Mouse (Mus musculus) heart, embryonic 11.5 days (tissue): Measurements from ENCODE around the gene Prr9. TPM values are rescaled to one million over a fixed set of nuclear protein-coding genes. Genes with fewer than 3 reads are reported as not detected.
A peak's percentile ranks its signal among the peaks of the same experiment; 100 is the strongest.

Source experiments
- ATAC-seq: fragments of 200-750 bp; cut with Nextera tagmentation; replicated peaks from 2 replicates; pipeline ENCODE4 v1.8.0; 2017; ENCODE audit warnings: moderate library complexity; ENCODE audit not compliant: insufficient number of reproducible peaks, low FRiP score, low TSS enrichment
- H3K27ac ChIP-seq: fragments of 300-500 bp; sonication (generic); 2 replicates; pipeline ENCODE4 v1.5.1; 2014; ENCODE audit warnings: mild to moderate bottlenecking, low read depth, low read length
- H3K27me3 ChIP-seq: fragments of 300-500 bp; sonication (generic); 2 replicates; pipeline ENCODE4 v1.6.1; 2014; ENCODE audit warnings: mild to moderate bottlenecking, low read length, mixed read lengths; ENCODE audit not compliant: control insufficient read depth, insufficient read depth
- H3K36me3 ChIP-seq: fragments of 300-500 bp; sonication (generic); 2 replicates; pipeline ENCODE4 v1.6.1; 2014; ENCODE audit warnings: mild to moderate bottlenecking, low read length, moderate library complexity, mixed read lengths; ENCODE audit not compliant: control insufficient read depth, insufficient read depth
- H3K4me1 ChIP-seq: fragments of 300-500 bp; sonication (generic); 2 replicates; pipeline ENCODE4 v1.6.1; 2014; ENCODE audit warnings: low read length; ENCODE audit not compliant: control insufficient read depth, insufficient read depth
- H3K4me2 ChIP-seq: fragments of 300-500 bp; sonication (generic); 2 replicates; pipeline ENCODE4 v1.6.1; 2014; ENCODE audit warnings: mild to moderate bottlenecking, moderate library complexity
- H3K4me3 ChIP-seq: fragments of 300-500 bp; sonication (generic); 2 replicates; pipeline ENCODE4 v1.5.1; 2014; ENCODE audit warnings: low read depth, low read length
- H3K9ac ChIP-seq: fragments of 300-500 bp; sonication (generic); 2 replicates; pipeline ENCODE4 v1.6.1; 2014; ENCODE audit warnings: mild to moderate bottlenecking, low read depth, low read length, moderate library complexity
- H3K9me3 ChIP-seq: fragments of 300-500 bp; sonication (generic); replicated peaks from 2 replicates; pipeline ENCODE4 v1.6.1; 2016; ENCODE audit warnings: low read length; ENCODE audit not compliant: control insufficient read depth
- WGBS: fragments of 180-500 bp; shearing (Covaris S2); extraction: QIAGEN DNeasy Blood & Tissue Kit; methylation state at CpG from one replicate; pipeline ENCODE4 v1.1.7; 2014; ENCODE audit not compliant: insufficient replicate concordance; 5-methylcytosine and 5-hydroxymethylcytosine counted together
- polyA plus RNA-seq: library from polyadenylated mRNA; unstranded; fragments of >200 nt; fragmentation: Nextera tagmentation; extraction: Ambion mirVana; gene quantifications from 2 replicates; pipeline ENCODE4 v1.2.1, GENCODE M21; 2014

The Prr9 gene
- polyA plus RNA-seq, 1 experiment from 2014 or later = not detected

DNA sequence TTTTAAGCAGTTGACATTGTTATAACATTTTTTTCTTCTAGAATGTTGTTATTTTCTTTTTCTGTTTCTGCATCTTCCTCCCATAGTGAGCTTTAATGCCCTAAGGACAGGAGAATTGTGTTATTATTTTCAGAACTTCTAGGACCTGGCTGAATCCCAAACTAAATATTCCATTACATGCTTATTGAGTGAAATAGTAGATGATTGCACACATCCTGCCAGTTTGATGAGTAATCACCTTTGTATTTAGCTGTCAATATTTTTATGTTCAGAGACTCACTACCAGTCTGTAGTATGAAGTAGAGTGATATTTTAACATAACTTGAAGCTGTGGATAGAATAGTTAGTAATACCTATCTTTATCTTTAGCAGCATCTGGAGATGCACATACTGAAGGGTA, 12.2 kb downstream of the Prr9 start:
- H3K9me3 ChIP-seq = no peaks in the 10 kb centered on the region
- no peak overlapping the region for H3K9ac ChIP-seq
- H3K27ac ChIP-seq = no peak overlapping the region
- H3K4me3 ChIP-seq = no peak overlapping the region
- no peaks in the 10 kb centered on the region for H3K27me3 ChIP-seq
- H3K4me1 ChIP-seq = no peaks in the 10 kb centered on the region
- H3K4me2 ChIP-seq = no peak overlapping the region
- no peaks in the 10 kb centered on the region for H3K36me3 ChIP-seq
- ATAC-seq = no peak

DNA sequence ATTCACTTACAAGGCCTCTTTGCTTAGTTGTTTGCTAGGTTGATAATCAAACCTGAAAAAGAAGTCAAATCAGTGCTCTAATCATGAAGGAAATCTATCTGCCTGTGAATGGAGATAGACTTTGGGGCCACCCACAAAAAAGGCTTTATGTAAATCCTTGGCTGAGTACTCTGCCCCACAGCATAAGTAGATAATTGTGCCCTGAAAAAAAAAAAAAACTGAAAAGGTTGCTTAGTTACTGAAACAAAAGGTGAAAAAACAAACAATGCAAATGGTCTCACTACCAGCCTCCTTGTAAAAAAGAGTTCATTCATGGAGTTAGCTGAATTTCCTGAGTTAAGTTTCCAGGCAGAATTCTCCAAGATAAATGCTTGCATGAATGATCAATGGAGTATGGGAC, 13.0 kb downstream of the Prr9 start:
- ATAC-seq = no peak
- H3K9ac ChIP-seq = no peak overlapping the region
- no peaks in the 10 kb centered on the region for H3K9me3 ChIP-seq
- H3K4me3 ChIP-seq = no peak overlapping the region
- no peaks in the 10 kb centered on the region for H3K36me3 ChIP-seq
- H3K4me1 ChIP-seq = no peaks in the 10 kb centered on the region
- H3K4me2 ChIP-seq = no peak overlapping the region
- no peak overlapping the region for H3K27ac ChIP-seq
- H3K27me3 ChIP-seq = no peaks in the 10 kb centered on the region

DNA sequence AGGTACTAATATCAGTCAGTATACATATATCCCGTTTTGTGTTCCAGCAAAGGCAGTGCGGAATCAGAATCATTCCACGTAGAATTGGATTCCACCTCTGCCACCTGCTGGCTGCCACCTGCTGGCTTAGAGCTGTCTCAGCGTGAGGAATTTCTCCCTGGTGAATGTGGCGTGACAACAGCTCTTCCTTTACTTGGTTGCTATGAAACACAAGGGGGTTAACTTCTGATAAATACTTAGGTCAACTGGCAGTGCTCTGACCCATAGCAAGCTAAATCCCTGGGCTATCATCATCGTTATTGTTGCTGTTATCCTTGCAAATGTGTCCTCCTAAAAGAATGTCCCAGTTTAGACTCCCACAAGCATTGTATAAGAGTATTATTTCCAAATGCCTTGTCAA, 17.2 kb downstream of the Prr9 start:
- H3K36me3 ChIP-seq = no peaks in the 10 kb centered on the region
- H3K9ac ChIP-seq = no peak overlapping the region
- ATAC-seq = 0 out of 2 replicates have a peak, but pooled peaks have one; percentile 55
- H3K27ac ChIP-seq = no peak overlapping the region
- no peak overlapping the region for H3K4me3 ChIP-seq
- 14% methylated on average over 6 of the region's 6 CpGs for WGBS
- H3K9me3 ChIP-seq = no peaks in the 10 kb centered on the region
- no peaks in the 10 kb centered on the region for H3K27me3 ChIP-seq
- H3K4me2 ChIP-seq = no peak overlapping the region
- no peaks in the 10 kb centered on the region for H3K4me1 ChIP-seq

DNA sequence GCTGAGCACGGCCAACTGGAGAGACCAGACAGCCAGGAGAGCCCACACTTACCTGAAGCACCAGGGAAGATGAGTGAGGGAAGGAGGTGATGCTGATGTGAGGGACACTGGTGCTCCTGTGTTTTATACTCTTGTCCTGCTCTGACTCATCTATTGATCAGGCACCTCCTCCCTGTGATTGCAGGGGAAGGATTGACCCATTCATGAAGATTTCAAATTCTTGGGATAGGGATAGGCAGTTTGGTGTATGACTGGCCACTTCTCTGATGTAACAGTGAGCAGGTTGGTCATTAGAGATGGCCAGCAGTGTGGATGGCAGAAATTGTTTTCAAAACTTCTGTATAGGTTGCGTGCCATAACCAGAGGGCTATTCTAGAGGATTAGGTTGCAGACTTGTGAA, 40.7 kb downstream of the Prr9 start, which contains the start of gene Lor:
TSS of gene Lor (minus strand) at position 101 of the 400 bp plus-strand sequence.
- Histone ChIP-seq H3K9ac (no peak within 1 kb of the TSS), H3K9me3 (no peaks in the 10 kb centered on the region), H3K4me1 (no peaks in the 10 kb centered on the region), H3K4me2 (peak within 1 kb of the TSS; percentile 94), H3K27ac (no peak within 1 kb of the TSS), H3K27me3 (peaks cover 23% of the 10 kb centered on the region), H3K4me3 (peak within 1 kb of the TSS; percentile 71), H3K36me3 (no peaks in the 10 kb centered on the region)
- WGBS = 80% methylated on average over 2 of the region's 2 CpGs
- ATAC-seq = no peak

DNA sequence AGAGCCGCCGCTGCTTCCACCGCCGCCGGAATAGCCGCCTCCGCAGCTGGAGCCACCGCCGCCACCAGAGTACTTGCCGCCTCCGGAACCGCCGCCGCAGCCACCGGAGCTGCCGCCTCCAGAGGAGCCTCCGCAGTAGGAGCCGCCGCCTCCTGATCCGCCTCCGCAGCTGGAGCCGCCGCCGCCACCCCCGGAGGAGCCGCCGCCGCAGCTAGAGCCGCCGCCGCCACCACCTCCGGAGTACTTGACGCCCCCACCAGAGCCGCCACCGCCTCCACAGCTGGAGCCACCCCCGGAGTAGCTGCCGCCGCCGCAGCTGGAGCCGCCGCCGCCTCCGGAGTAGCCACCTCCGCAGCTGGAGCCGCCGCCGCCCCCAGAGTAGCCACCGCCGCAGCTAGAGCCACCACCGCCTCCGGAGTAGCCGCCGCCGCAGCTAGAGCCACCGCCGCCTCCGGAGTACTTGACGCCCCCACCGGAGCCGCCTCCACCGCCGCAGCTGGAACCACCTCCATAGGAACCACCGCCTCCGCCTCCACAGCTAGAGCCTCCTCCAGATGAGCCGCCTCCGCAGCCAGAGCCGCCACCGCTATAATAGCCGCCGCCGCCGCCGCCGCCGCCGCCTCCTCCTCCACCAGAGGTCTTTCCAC, 42.3 kb downstream of the Prr9 start:
- Histone ChIP-seq H3K4me1 (no peaks in the 10 kb centered on the region), H3K27ac (peak overlapping the region; percentile 7; the same call in 1 of the 2 replicates), H3K4me2 (peak overlapping the region; percentile 94), H3K4me3 (peak overlapping the region; percentile 71), H3K9me3 (no peaks in the 10 kb centered on the region), H3K27me3 (peaks cover 23% of the 10 kb centered on the region), H3K36me3 (no peaks in the 10 kb centered on the region), H3K9ac (peak overlapping the region; percentile 73)
- WGBS = under 1% methylated on average over 53 of the region's 76 CpGs
- ATAC-seq = peak; percentile 62

DNA sequence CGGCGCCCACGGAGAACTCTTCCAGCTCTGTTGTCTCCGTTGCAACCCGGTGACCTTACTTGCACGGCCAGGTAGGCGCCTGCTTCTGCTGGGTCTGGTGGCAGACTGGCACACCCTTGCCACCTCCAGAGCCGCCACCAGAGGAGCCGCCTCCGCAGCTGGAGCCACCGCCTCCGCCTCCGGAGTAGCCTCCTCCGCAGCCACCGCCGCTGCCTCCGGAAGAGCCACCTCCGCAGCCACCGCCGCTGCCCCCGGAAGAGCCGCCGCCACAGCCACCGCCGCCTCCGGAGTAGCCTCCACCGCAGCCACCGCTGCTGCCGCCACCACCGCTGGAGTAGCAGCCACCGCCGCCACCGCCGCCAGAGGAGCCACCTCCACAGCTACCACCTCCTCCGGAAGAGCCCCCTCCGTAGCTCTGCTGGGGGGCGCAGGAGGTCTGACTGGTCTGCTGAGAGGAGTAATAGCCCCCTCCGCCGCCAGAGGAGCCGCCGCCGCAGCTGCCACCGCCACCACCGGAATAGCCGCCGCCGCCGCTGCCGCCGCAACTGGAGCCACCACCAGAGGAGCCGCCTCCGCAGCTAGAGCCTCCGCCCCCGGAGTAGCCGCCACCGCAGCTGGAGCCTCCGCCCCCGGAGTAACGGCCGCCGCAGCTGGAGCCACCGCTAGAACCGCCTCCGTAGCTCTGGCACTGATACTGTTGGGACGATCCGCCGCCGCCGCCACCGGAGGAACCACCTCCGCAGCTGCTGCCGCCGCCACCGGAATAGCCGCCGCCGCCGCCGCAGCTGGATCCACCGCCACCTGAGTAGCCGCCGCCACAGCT, 43.1 kb downstream of the Prr9 start:
- Histone ChIP-seq H3K4me3 (peak overlapping the region; percentile 71), H3K4me2 (peak overlapping the region; percentile 94), H3K27me3 (peaks cover 23% of the 10 kb centered on the region), H3K36me3 (no peaks in the 10 kb centered on the region), H3K4me1 (no peaks in the 10 kb centered on the region), H3K9me3 (no peaks in the 10 kb centered on the region), H3K9ac (peak overlapping the region; percentile 73), H3K27ac (peak overlapping the region; percentile 7; the same call in 1 of the 2 replicates)
- under 1% methylated on average over 65 of the region's 82 CpGs for WGBS
- ATAC-seq = peak; percentile 61

Other genes starting within 250 kb of the Prr9 start
- not detected in 2 replicates for gene Pglyrp3, start 109.4 kb downstream of the Prr9 start, polyA plus RNA-seq
- 0.31 and 1.00 TPM in 2 replicates for gene Lor, start 40.8 kb downstream of the Prr9 start, polyA plus RNA-seq
- not detected in 2 replicates for gene Lelp1, start 18.8 kb upstream of the Prr9 start, polyA plus RNA-seq
- not detected in 2 replicates for gene Sprr2a1, start 91.9 kb upstream of the Prr9 start, polyA plus RNA-seq
- gene Sprr2a2, start 92.0 kb upstream of the Prr9 start, polyA plus RNA-seq = 0.86 and 0.96 TPM in 2 replicates
- gene Sprr2a3, start 161.5 kb upstream of the Prr9 start, polyA plus RNA-seq = not detected in 2 replicates
- not detected in 2 replicates for gene Sprr2b, start 192.7 kb upstream of the Prr9 start, polyA plus RNA-seq
- not detected in 2 replicates for gene Sprr2d, start 215.2 kb upstream of the Prr9 start, polyA plus RNA-seq
- not detected in 2 replicates for gene Sprr2e, start 228.2 kb upstream of the Prr9 start, polyA plus RNA-seq
- gene Sprr2f, start 241.2 kb upstream of the Prr9 start, polyA plus RNA-seq = not detected in 2 replicates